Mouse (Mus musculus) G1E (cell line): ENCODE measurements around the gene Kpna7. TPM values are rescaled to one million over a fixed set of nuclear protein-coding genes. Genes with fewer than 3 reads are reported as not detected.
A peak's percentile ranks its signal among the peaks of the same experiment; 100 is the strongest.
"Not testable (repeated sequence)": the region's sequence is repeated elsewhere in the genome, so short reads cannot be mapped to it uniquely, and the experiment has no call there.

Experiments
- ATAC-seq: 2 replicates; pipeline ENCODE4 v1.8.0; 2016; ENCODE audit warnings: mild to moderate bottlenecking; ENCODE audit not compliant: insufficient number of reproducible peaks, poor library complexity, low FRiP score, severe bottlenecking; ENCODE audit errors: extremely low read depth
- DNase-seq: peaks from one replicate; pipeline ENCODE4 v3.0.0; 2012; ENCODE audit warnings: low spot score
- H3K27me3 ChIP-seq: 2 replicates; pipeline ENCODE4 v1.6.1; 2012; ENCODE audit warnings: mild to moderate bottlenecking, low read length, inconsistent platforms; ENCODE audit not compliant: insufficient read depth
- H3K36me3 ChIP-seq: replicated peaks from 2 replicates; pipeline ENCODE3; 2012; ENCODE audit warnings: mild to moderate bottlenecking, inconsistent platforms
- H3K4me1 ChIP-seq: 2 replicates; pipeline ENCODE4 v1.6.1; 2012; ENCODE audit warnings: low read depth, low read length, inconsistent platforms, mixed read lengths; ENCODE audit not compliant: insufficient read depth
- H3K4me3 ChIP-seq: 2 replicates; pipeline ENCODE4 v1.5.1; 2012; ENCODE audit warnings: low read depth, mild to moderate bottlenecking, inconsistent platforms, low read length, moderate library complexity, mixed read lengths
- H3K9me3 ChIP-seq: replicated peaks from 2 replicates; pipeline ENCODE4 v1.6.1; 2012; ENCODE audit warnings: inconsistent platforms
- CTCF ChIP-seq: IDR thresholded peaks from 2 replicates; pipeline ENCODE4 v1.5.1; 2012; ENCODE audit warnings: low read depth, low read length, inconsistent platforms, mixed read lengths
- GATA1 ChIP-seq: IDR thresholded peaks from 2 replicates; pipeline ENCODE4 v1.6.1; 2012; ENCODE audit warnings: borderline replicate concordance, low read length, inconsistent platforms, mixed read lengths
- GATA2 ChIP-seq: IDR thresholded peaks from 2 replicates; pipeline ENCODE4 v1.6.1; 2012; ENCODE audit warnings: low read depth, low read length, inconsistent platforms, borderline replicate concordance
- POLR2AphosphoS5 ChIP-seq: IDR thresholded peaks from 2 replicates; pipeline ENCODE4 v1.6.1; 2012; ENCODE audit warnings: low read depth, low read length, inconsistent platforms; ENCODE audit not compliant: insufficient replicate concordance
- TAL1 ChIP-seq: conservative IDR thresholded peaks from 2 replicates; pipeline ENCODE4 v1.6.1; 2012; ENCODE audit warnings: low read depth, low read length, inconsistent platforms, mixed read lengths
- polyA plus RNA-seq: library from polyadenylated mRNA; stranded (reverse); fragments of >175 nt; gene quantifications from 2 replicates; pipeline ENCODE4 v1.2.3, GENCODE M21; 2012
- total RNA-seq, 2 experiments: library from RNA; stranded (forward) in 1 of 2; stranded (reverse) in 1 of 2; fragments of 200-1000 nt in 1 of 2; fragments of >200 nt in 1 of 2; fragmentation: Nextera tagmentation in 1 of 2; gene quantifications; 2 replicates each; pipeline ENCODE4 v1.2.3; 2014 to 2017

The Kpna7 gene
- total RNA-seq (2014; fragmentation: Nextera tagmentation): not detected in 2 replicates
- total RNA-seq (2017): not detected in 2 replicates
- polyA plus RNA-seq: not detected in 2 replicates

DNA sequence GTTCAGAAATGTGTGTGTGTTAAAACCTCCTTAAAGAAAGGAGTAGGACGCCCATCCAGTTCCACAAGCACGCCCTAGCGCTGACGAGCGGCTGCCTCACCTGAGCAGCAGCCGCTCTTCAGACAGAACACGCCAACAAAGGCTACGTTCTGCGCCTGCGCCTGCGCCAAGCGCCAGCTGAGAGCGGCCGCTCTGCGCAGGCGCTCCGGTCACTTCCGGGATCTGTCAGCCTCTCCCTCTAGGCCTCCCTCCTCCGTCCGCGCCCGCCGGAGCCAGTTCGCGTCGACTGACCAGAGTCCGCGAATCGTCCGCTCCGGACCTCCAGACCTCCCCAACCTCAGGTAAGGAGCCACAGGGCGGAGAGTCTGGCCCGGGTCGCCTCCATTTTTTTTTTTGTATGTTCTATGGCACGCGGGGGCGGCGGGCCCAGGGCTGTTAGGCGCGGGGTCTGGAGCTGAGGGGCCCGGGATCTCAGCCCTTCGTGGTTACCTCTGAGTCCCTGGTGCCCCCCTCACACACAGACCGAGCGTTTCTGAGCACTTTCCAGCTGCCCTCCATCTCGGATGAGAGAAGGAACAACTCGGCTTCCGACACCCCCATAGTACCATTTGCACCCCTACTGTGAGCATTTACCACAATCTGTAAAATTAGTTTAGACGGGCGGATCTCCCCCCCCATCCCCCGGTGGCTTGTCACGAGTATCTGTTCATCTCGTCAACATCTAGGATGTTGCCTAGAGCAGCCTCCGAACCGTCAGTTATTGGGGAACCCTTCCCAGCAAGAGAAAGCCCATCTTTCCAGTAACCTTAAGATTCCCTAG lies at the start of gene Kpna7, which contains the start of gene Arpc1a:
Kpna7 (minus strand) TSS at position 399 of the 820 bp plus-strand sequence.
Arpc1a (plus strand) TSS at position 199 of the 820 bp plus-strand sequence.
- no peak for TF ChIP-seq TAL1
- no peak for TF ChIP-seq GATA1
- TF ChIP-seq POLR2AphosphoS5: no peak
- no peak for TF ChIP-seq GATA2
- TF ChIP-seq CTCF: no peak
- H3K27me3 ChIP-seq: peaks cover 10% of the 10 kb centered on the region; the same call in 1 of the 2 replicates
- H3K4me1 ChIP-seq: peaks cover 26% of the 10 kb centered on the region
- DNase-seq (peak; percentile 96), ATAC-seq (peak; percentile 98)
- peak within 1 kb of the TSS; percentile 76 for H3K4me3 ChIP-seq
- 0 out of 2 replicates have a peak, but pooled peaks cover 2% of the 10 kb centered on the region for H3K9me3 ChIP-seq
- H3K36me3 ChIP-seq: peaks cover 23% of the 10 kb centered on the region

DNA sequence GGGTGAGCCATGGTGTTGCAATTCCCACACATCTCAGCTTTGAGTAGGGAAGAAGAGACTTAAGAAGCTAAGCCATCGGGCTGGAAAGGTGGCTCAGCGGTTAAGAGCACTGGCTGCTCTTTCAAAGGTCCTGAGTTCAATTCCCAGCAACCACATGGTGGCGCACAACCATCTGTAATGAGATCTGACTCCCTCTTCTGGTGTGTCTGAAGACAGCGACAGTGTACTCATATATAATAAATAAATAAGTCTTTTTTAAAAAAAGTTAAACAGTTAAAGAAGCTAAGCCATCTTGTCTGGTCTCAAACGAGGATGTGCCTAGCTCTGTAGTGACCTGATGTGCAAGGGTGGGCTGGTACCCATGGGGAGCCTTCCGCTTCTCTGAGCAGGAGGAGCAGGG lies 49.4 kb upstream of the Kpna7 start:
- not testable (repeated sequence) for H3K4me3 ChIP-seq, H3K27me3 ChIP-seq, ATAC-seq, DNase-seq, H3K9me3 ChIP-seq
- peaks cover 50% of the 10 kb centered on the region for H3K4me1 ChIP-seq
- peaks cover 98% of the 10 kb centered on the region for H3K36me3 ChIP-seq

DNA sequence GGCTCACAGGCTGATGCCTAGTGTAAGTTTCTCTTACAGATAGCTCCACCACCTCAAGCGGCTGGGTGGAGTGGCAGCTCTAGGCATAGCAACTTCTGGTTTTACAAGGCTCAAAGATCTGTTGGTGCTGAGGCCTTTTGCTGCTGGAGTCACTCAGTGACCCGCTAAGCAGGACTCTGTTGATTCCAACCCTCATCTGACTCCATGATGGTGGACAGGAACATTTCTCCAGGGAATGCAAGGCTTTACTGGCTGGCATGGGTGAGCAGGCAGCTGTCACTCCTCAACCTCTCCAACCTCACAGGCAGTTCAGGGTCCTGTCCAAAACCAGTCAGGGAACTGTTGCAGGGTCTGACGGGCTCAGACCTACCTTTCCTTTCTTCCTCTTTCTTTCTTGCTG lies 47.2 kb upstream of the Kpna7 start:
- Histone ChIP-seq H3K9me3 (no peaks in the 10 kb centered on the region), H3K27me3 (no peaks in the 10 kb centered on the region), H3K36me3 (peaks cover 98% of the 10 kb centered on the region), H3K4me3 (no peak overlapping the region), H3K4me1 (peaks cover 43% of the 10 kb centered on the region)
- no peak for DNase-seq
- TF ChIP-seq GATA2 (no peak), POLR2AphosphoS5 (no peak; the same call in 1 of the 2 replicates), TAL1 (no peak), GATA1 (no peak), CTCF (no peak)
- ATAC-seq: no peak

DNA sequence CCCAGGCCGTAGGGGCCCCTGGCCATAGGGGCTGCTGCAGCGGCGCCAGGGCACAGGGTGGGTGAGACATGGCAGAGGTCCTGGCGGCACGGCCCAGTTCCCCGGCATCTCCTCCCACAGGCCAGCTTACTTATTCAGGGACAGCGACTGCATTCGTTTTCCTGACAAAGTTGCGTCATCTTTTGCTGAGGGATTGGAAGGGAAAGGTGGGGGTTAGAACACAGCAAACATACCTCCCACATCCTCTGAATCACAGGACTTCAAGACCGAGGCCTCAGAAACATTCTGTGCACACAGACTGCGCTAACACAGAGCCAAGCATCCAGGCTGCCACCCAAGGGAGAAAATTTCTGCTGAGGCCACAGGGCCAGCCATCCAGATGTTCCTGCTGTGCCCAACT lies 46.4 kb upstream of the Kpna7 start:
- Histone ChIP-seq H3K4me3 (no peak overlapping the region), H3K9me3 (no peaks in the 10 kb centered on the region), H3K4me1 (peaks cover 48% of the 10 kb centered on the region), H3K36me3 (peaks cover 98% of the 10 kb centered on the region), H3K27me3 (no peaks in the 10 kb centered on the region)
- no peak for TF ChIP-seq TAL1
- TF ChIP-seq CTCF: no peak
- no peak for TF ChIP-seq GATA2
- TF ChIP-seq POLR2AphosphoS5: no peak; the same call in 1 of the 2 replicates
- no peak for TF ChIP-seq GATA1
- no peak for DNase-seq
- no peak for ATAC-seq

DNA sequence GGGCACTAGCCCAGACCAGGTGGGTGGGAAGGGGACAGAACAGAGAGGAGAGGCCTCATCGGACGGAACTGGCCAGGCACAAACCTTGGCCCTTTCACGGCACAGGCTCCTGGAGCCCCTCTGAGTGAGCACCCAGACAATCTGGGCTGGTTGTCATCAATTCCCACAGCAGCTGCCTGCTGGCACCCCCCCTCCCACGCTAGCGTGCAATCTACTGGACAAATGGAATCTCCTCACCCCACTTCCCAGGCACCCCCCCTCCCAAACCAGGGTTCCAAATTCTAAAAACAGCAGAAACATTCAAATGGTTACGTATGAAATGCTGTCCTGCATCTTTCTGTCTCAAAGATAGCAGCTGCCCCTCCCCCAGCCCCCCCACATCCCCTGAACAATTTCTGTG lies 45.9 kb upstream of the Kpna7 start:
- not testable (repeated sequence) for H3K27me3 ChIP-seq, H3K9me3 ChIP-seq, H3K4me3 ChIP-seq, ATAC-seq, DNase-seq
- H3K4me1 ChIP-seq: peaks cover 52% of the 10 kb centered on the region
- H3K36me3 ChIP-seq: peaks cover 98% of the 10 kb centered on the region

DNA sequence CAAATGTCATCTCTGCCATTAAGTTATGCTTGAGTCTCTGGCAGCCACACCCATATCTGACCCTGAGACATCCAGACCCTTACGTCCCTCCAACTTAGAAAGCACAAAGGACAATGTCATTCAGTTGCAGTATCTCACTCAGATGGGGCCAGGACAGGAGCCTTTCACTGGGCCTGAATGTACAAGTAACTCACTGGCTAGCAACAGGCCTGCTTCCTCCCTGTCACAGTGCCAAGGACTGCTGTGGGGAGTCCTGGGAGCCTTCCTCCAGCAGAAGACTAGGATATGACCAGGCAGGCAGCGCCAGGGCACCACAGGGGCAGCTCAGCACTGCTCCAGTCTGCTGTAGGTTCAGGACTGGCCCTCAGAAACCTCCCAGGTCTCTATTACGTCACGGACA lies 45.3 kb upstream of the Kpna7 start:
- peaks cover 56% of the 10 kb centered on the region for H3K4me1 ChIP-seq
- ATAC-seq (no peak), DNase-seq (no peak)
- peaks cover 98% of the 10 kb centered on the region for H3K36me3 ChIP-seq
- TF ChIP-seq GATA1 (no peak), TAL1 (no peak), POLR2AphosphoS5 (0 out of 2 replicates have a peak, but pooled peaks have one; percentile 21)
- H3K4me3 ChIP-seq: no peak overlapping the region
- no peaks in the 10 kb centered on the region for H3K9me3 ChIP-seq
- H3K27me3 ChIP-seq: no peaks in the 10 kb centered on the region

DNA sequence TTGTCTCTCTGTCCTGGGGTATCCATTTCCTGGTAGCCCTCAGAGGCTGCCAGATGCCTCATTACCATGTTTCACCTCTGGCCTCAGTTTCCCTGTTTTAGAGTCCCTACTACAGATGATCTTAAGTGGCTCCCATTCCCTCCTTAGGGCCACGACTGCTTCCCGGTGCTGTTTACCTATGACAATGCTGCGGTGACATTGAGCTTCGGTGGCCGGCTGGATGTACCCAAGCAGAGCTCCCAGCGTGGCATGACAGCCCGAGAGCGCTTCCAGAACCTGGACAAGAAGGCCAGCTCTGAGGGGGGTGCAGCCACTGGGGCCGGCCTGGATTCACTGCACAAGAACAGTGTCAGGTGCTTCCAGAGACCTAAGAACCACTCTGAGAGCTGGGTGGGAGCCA lies 42.8 kb upstream of the Kpna7 start:
- no peak for ATAC-seq
- Histone ChIP-seq H3K4me3 (no peak overlapping the region), H3K4me1 (peaks cover 61% of the 10 kb centered on the region), H3K9me3 (peaks cover 4% of the 10 kb centered on the region; the same call in 1 of the 2 replicates), H3K36me3 (peaks cover 98% of the 10 kb centered on the region), H3K27me3 (no peaks in the 10 kb centered on the region)
- DNase-seq: no peak
- TF ChIP-seq GATA2: no peak
- no peak for TF ChIP-seq TAL1
- TF ChIP-seq GATA1: no peak
- TF ChIP-seq CTCF: no peak
- no peak for TF ChIP-seq POLR2AphosphoS5
